Mouse (Mus musculus) left cerebral cortex, postnatal 14 days (tissue): ENCODE measurements at regions not wholly inside any gene's neighbourhood (a gene's known extent, or its start where the extent isn't known, plus 50 kb on each side); places are given as distances from the start of the nearest gene placed in this dataset.

Experiments
- DNase-seq, 2 experiments: peaks; one replicate each; pipeline ENCODE4 v3.0.0; 2021 to 2022; ENCODE audit warnings: low spot score in 2 of 2, mixed read lengths in 1 of 2
- intact Hi-C: fragments of 180-260 bp; cut with DNase I; formaldehyde crosslinking; loops from one replicate; pipeline ENCODE4 v1.15.1; 2025

GRCm38 (mm10) chr14:109359914-109360313 is 446.0 kb upstream of the Slitrk1 start:
- DNase-seq, result peak; percentile 77 to 84
- intact Hi-C loops, result no loop called here
